Mouse (Mus musculus) thymus, adult 2 months (tissue): ENCODE results near the gene Dnah17. TPM values are rescaled to one million over a fixed set of nuclear protein-coding genes. Genes with fewer than 3 reads are reported as not detected.

Source experiments
- DNase-seq: peaks from one replicate; pipeline ENCODE4 v3.0.0; 2021
- H3K27ac ChIP-seq: fragments of 200-500 bp; 2 replicates; pipeline ENCODE4 v1.5.1; 2012; ENCODE audit warnings: low read length, control low read depth; ENCODE audit not compliant: control insufficient read depth, insufficient read depth
- H3K27me3 ChIP-seq: fragments of 200-500 bp; 2 replicates; pipeline ENCODE4 v1.6.1; 2012; ENCODE audit warnings: mild to moderate bottlenecking, low read length, moderate library complexity, mixed read lengths; ENCODE audit not compliant: control insufficient read depth, insufficient read depth
- H3K36me3 ChIP-seq: fragments of 200-500 bp; 2 replicates; pipeline ENCODE4 v1.6.1; 2012; ENCODE audit warnings: mild to moderate bottlenecking, low read length, moderate library complexity; ENCODE audit not compliant: control insufficient read depth, insufficient read depth
- H3K4me1 ChIP-seq: fragments of 200-500 bp; replicated peaks from 2 replicates; pipeline ENCODE4 v1.6.1; 2012; ENCODE audit warnings: low read length; ENCODE audit not compliant: control insufficient read depth, insufficient read depth
- H3K4me3 ChIP-seq: fragments of 200-500 bp; 2 replicates; pipeline ENCODE4 v1.5.1; 2012; ENCODE audit warnings: mild to moderate bottlenecking, low read length, control low read depth, moderate library complexity; ENCODE audit not compliant: control insufficient read depth, insufficient read depth
- CTCF ChIP-seq: fragments of 200-500 bp; IDR thresholded peaks from 2 replicates; pipeline ENCODE4 v1.5.1; 2012; ENCODE audit warnings: mild to moderate bottlenecking, control low read depth, low read length, moderate library complexity, borderline replicate concordance; ENCODE audit not compliant: control insufficient read depth, poor library complexity, insufficient read depth; ENCODE audit errors: extremely low read depth
- POLR2A ChIP-seq: fragments of 200-500 bp; IDR thresholded peaks from 2 replicates; pipeline ENCODE4 v1.6.1; 2012; ENCODE audit warnings: mild to moderate bottlenecking, low read length, control low read depth, moderate library complexity; ENCODE audit not compliant: control insufficient read depth, poor library complexity, insufficient read depth; ENCODE audit errors: extremely low read depth
- WGBS: fragments of 180-500 bp; shearing (Covaris S2); methylation state at CpG from one replicate; pipeline ENCODE4 v1.1.7; 2018; 5-methylcytosine and 5-hydroxymethylcytosine counted together
- polyA plus RNA-seq: library from polyadenylated mRNA; depleted of rRNA; stranded (reverse); fragments of >200 nt; gene quantifications from 2 replicates; pipeline ENCODE4 v1.2.3, GENCODE M21; 2012

Gene Dnah17
- polyA plus RNA-seq, 1 experiment, result 2.3 TPM

GRCm38 (mm10) chr11:117977694-117978360 is 152.6 kb downstream of the Dnah17 start:
- Histone ChIP-seq H3K4me1 (peaks cover 32% of the 10 kb centered on the region), H3K27me3 (no peaks in the 10 kb centered on the region), H3K36me3 (no peaks in the 10 kb centered on the region), H3K4me3 (no peak overlapping the region), H3K27ac (no peak overlapping the region)
- TF ChIP-seq POLR2A (no peak), CTCF (no peak)
- no peak for DNase-seq
- WGBS, result 78% methylated on average over 5 of the region's 5 CpGs

- no peaks in the 10 kb centered on the region for H3K27me3 ChIP-seq
- H3K4me1 ChIP-seq, result peaks cover 43% of the 10 kb centered on the region
- WGBS, result 20% methylated on average over 8 of the region's 8 CpGs
- no peak overlapping the region for H3K4me3 ChIP-seq
- TF ChIP-seq CTCF (no peak), POLR2A (no peak)
- no peak overlapping the region for H3K27ac ChIP-seq
- DNase-seq, result no peak
- no peaks in the 10 kb centered on the region for H3K36me3 ChIP-seq
These were observed 154.3 kb downstream of the Dnah17 start for GRCm38 (mm10) chr11:117976081-117976582.

- Histone ChIP-seq H3K4me3 (no peak overlapping the region), H3K27ac (no peak overlapping the region), H3K36me3 (no peaks in the 10 kb centered on the region), H3K27me3 (no peaks in the 10 kb centered on the region), H3K4me1 (peaks cover 50% of the 10 kb centered on the region)
- DNase-seq, result no peak
- TF ChIP-seq POLR2A (no peak), CTCF (no peak)
- 77% methylated on average over 18 of the region's 18 CpGs for WGBS
These were observed 155.0 kb downstream of the Dnah17 start for GRCm38 (mm10) chr11:117975211-117975967.

GRCm38 (mm10) chr11:117974327-117975125 is 155.9 kb downstream of the Dnah17 start:
- H3K27ac ChIP-seq, result no peak overlapping the region

GRCm38 (mm10) chr11:117973569-117973968 is 156.9 kb downstream of the Dnah17 start:
- H3K36me3 ChIP-seq, result no peaks in the 10 kb centered on the region
- WGBS, result 47% methylated on average over 5 of the region's 5 CpGs

More at GRCm38 (mm10) chr11:117974327-117975125, 155.9 kb downstream of the Dnah17 start:
- Histone ChIP-seq H3K36me3 (no peaks in the 10 kb centered on the region), H3K4me1 (peaks cover 58% of the 10 kb centered on the region), H3K4me3 (no peak overlapping the region), H3K27me3 (no peaks in the 10 kb centered on the region)
- WGBS, result 21% methylated on average over 14 of the region's 14 CpGs
- TF ChIP-seq CTCF (0 out of 2 replicates have a peak, but pooled peaks have one; percentile 9), POLR2A (no peak)
- DNase-seq, result no peak

More at GRCm38 (mm10) chr11:117973569-117973968, 156.9 kb downstream of the Dnah17 start:
- no peak for TF ChIP-seq POLR2A
- no peak for TF ChIP-seq CTCF
- Histone ChIP-seq H3K27ac (no peak overlapping the region), H3K4me3 (no peak overlapping the region), H3K4me1 (peaks cover 61% of the 10 kb centered on the region), H3K27me3 (no peaks in the 10 kb centered on the region)
- DNase-seq, result no peak
